Mouse (Mus musculus) mature B cell (primary cell): Measurements from ENCODE around the gene Pitpnb.

Source experiments
- in situ Hi-C: fragments of 300-500 bp; cut with MboI; formaldehyde crosslinking; loops from 2 replicates; pipeline ENCODE4 v1.14.3; 2019

Pitpnb gene

DNA sequence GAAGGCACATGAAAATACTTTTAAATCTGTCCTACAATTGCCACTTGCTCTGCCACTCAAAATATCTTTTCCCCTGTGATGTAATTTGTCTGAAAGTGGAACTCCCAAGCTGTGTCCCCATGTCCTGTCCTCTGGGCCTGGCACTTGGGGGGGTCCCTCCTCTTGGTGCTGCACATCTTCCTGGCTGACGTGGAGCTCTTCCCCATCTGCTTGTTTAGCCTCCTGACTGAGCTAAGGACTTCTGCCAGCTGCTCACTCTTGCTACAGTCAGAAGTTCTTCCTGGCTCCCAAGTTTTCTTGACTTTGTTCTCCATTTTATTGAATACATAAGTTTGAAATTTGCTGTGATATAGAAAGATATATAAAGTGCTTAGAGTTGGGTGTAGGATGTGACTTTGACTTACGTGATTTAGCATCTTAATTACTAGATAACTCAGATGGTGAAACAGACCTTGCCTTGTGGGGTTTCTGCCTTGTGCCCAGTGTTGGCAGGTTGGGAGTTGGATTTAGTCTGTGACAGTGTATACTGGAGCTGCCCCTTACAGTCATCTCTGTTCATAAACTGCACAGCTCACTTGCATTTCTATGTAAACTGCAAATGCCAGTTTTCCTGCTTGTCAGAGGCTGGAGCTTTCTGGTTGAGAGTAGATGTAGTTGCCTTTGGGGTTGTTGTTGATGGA lies 14.3 kb downstream of the Pitpnb start:
- in situ Hi-C loops, result no loop called here

DNA sequence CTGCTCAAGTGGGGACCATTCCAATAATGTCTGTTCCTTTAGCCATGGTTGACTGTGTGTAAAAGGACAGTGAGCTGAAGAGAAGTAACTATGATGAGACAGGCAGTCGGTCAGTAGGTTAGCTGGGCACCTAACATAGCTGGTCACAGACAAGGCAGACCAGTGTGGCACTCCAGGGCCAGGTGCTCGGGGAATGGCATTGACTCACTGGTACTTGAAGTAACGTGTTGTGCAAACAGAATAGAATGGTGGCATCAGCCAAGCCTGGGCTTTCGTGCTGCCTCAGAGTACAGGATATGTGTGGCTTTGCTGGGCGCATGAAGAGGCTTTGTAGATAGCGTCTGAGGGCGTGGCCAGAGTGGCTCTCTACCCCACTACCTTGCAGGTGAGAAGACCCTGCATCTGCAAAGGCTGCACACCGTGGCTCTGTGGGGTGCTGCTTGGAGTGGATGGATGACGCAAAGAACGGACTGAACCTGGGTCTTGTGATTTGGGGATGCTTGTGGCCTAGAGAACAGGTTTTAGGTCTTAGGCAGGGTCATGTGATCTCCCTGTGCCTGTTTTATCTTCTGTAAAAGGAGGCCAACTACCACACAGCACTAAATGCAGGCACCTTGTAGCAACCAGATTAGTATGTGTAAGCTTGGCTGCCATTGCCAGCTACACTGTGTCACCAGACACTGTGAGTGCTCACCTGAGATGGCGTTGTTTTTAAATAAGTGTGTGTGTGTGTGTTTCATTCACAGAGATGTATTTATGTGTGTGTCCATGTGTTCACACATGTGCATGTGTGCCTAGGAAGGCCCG lies 26.5 kb downstream of the Pitpnb start:
- in situ Hi-C loops, result no loop called here

- in situ Hi-C loops, result no loop called here
Observed at GRCm38 (mm10) chr5:111360546-111360945, 30.0 kb downstream of the Pitpnb start.

- in situ Hi-C loops, result no loop called here
Observed at GRCm38 (mm10) chr5:111361058-111361457, 30.5 kb downstream of the Pitpnb start.

GRCm38 (mm10) chr5:111361846-111362245 lies 31.3 kb downstream of the Pitpnb start:
- in situ Hi-C loops, result no loop called here

GRCm38 (mm10) chr5:111363446-111364062 lies 33.0 kb downstream of the Pitpnb start:
- in situ Hi-C loops, result no loop called here

GRCm38 (mm10) chr5:111364533-111364932 lies 34.0 kb downstream of the Pitpnb start:
- in situ Hi-C loops, result no loop called here

- in situ Hi-C loops, result no loop called here
Observed at GRCm38 (mm10) chr5:111366140-111366539, 35.6 kb downstream of the Pitpnb start.

GRCm38 (mm10) chr5:111367937-111368517 lies 37.5 kb downstream of the Pitpnb start:
- in situ Hi-C loops, result no loop called here

GRCm38 (mm10) chr5:111368576-111368975 lies 38.0 kb downstream of the Pitpnb start:
- in situ Hi-C loops, result no loop called here

DNA sequence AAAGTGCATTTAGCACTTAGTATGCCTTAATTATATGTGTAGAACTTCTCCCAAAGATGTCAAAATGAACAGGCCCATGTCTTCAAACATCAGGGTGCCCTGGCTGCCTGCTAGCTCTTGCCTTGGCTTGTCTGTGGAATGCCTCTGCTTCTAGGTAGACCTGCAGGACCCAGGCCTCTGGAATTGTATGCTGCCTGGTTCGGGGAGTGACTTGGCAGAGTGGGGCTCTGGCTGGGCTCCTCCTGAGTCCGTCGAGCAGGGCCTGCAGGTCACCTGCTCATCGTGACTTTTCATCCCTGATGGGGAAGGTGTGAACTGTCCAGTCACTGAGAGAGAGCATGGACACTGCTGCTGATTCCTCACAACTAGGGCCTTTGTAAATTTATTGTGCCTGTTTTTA lies 45.1 kb downstream of the Pitpnb start:
- in situ Hi-C loops, result no loop called here

- in situ Hi-C loops, result no loop called here
Observed at GRCm38 (mm10) chr5:111376276-111377020, 45.9 kb downstream of the Pitpnb start.

DNA sequence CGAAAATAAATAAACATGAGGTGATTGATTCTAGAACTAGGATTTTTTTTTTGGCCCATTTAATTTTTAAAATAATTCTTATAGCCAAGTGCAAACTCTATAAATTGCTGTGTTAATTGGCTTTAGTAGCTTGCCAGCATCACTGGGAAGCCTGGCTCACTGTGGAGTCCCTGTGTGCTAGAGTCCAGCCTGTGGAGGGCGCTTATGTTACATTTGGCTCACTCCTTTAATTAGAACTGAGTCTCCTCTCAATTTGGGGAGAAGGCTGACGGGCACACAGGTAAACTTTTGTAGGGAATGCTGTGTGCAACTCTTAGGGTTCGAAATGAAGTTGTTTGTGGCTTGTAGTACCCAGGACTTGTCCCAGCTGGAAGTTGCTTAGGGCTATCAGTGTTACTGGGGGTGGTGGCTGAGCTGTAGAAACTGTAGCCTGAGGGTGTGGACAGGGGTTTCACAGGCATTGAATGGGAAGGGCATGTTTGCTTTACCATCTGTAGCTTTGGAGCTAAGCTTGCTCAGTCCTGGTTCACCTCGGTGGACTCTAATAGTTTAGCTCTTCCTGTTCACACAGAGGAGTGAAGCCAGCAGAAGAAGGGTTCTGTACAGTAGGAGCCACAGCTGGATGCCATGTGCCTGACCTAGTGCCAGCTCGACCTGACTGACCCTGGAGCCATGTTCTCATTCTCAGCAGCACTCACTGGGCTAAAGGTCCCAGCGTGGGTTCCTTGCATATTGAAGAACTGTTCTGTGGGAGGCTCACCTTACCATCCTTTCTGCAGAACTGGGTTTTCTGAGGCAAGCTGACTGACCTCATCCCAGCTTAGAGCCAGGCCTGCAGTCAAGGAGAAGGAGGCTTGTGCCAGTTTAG lies 47.8 kb downstream of the Pitpnb start:
- in situ Hi-C loops, result no loop called here

DNA sequence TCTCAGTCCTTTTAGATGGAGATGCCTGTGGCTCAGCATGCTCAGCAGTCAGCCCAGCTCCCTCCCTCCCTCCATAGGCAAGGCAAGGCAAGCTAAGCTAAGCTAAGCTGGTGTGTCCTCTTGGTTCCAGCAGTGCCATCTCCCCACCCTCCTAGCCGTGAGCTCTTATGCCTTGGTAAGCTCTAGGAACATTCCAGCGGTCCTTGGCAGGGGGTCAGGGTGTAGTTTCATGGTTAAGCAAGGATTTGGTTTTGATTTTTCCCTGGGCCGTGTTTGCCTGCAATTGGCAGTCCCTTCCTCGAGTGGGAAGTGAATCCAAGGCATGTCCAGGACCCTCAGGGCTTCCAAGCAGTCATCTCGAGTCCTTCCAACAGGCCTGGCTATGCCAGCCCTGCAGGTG lies 52.8 kb downstream of the Pitpnb start:
- in situ Hi-C loops, result no loop called here

DNA sequence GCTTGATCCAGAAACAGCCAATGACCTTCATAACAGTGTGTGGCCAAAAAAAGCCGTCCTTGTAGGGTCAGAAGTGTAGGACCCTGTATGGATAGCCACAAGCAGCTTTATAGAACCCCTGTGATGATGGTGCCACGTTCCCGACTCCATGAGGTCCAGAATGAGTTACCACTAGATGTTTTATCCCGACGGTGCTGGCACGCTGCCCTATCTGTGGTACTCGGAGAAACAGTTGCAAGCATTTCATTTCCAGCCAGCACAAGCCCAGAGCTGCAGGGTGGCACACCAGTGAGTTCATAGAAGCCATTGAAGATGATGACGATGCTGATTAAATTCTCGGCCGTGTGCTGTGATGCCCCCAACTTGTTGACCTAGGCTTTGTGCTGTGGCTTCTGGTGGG lies 60.3 kb downstream of the Pitpnb start:
- in situ Hi-C loops, result no loop called here

DNA sequence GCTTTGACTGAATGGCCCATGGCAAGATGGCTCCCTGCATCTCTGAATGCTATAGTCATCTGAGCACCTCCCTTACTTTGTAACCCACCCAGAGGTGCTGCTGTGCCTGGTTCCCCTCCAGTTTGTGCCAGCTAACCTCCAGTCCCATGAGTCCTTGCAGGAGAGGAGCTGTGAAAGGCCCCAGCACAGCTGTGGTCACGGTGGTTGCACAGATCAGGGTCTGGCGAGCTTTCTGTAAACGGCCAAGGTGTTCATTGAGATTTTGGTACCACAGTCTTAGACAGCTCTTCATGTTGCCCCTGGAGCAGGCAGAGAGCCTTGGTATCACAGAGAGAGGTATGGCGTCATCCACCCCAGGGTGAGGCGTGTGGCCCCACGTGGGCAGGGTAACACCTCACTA lies 60.9 kb downstream of the Pitpnb start:
- in situ Hi-C loops, result no loop called here

GRCm38 (mm10) chr5:111393346-111394197 lies 63.0 kb downstream of the Pitpnb start:
- in situ Hi-C loops, result no loop called here

DNA sequence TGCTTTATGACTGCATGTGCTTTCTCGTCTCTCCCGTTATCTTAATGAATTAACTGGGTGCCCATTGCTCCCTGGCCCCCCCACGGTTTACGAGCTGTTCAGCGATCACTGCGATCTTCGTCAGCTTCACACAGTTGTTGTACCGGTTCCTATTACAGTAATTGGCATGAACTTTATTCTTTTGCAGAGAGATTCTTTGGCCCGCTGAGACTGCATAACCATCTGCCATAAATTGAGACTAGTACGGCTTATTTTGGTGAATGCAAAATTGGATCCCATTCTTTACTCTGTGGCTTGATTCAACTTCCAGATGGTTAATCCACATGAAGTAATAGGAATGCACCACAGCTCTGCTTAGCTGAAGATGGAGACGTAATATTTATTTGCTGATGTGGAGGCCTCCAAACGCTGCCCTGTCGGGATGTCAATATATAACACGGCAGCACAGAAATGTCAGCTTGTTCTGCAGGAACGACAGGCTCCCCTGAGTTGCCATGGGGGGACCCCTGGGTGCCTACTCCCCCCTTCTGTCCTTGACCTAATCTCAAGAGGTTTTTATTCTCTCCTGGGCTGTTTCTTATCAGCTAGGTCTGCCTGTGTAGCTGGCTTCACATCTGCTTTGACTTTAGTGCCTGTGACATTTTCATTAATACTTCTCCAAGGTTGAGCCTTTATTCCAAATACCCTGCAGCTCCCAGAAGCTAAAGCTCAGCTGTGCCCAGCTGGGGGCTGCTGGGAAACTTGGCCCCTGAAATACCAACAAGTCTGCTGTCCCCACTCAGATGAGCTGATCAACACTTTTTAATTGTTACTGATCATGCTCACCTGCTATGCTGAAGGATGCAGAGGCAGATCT lies 63.9 kb downstream of the Pitpnb start:
- in situ Hi-C loops, result no loop called here

- in situ Hi-C loops, result no loop called here
Observed at GRCm38 (mm10) chr5:111395771-111396170, 65.2 kb downstream of the Pitpnb start.
